Mouse (Mus musculus) forebrain, embryonic 12.5 days (tissue): ENCODE data around the gene Slc12a3. TPM values are rescaled to one million over a fixed set of nuclear protein-coding genes. Genes with fewer than 3 reads are reported as not detected.

Experiments
- ATAC-seq: fragments of 200-750 bp; cut with Nextera tagmentation; 2 replicates; pipeline ENCODE4 v1.8.0; 2017; ENCODE audit warnings: moderate TSS enrichment; ENCODE audit not compliant: low FRiP score
- H3K27ac ChIP-seq: fragments of 300-500 bp; sonication (generic); 2 replicates; pipeline ENCODE4 v1.5.1; 2016; ENCODE audit warnings: mild to moderate bottlenecking
- H3K27me3 ChIP-seq: fragments of 300-500 bp; sonication (generic); 2 replicates; pipeline ENCODE4 v1.6.1; 2016; ENCODE audit warnings: mild to moderate bottlenecking
- H3K36me3 ChIP-seq: fragments of 300-500 bp; sonication (generic); replicated peaks from 2 replicates; pipeline ENCODE4 v1.6.1; 2016; ENCODE audit warnings: mild to moderate bottlenecking
- H3K4me1 ChIP-seq: fragments of 300-500 bp; sonication (generic); 2 replicates; pipeline ENCODE4 v1.6.1; 2016
- H3K4me2 ChIP-seq: fragments of 300-500 bp; sonication (generic); 2 replicates; pipeline ENCODE4 v1.6.1; 2016; ENCODE audit warnings: mild to moderate bottlenecking, moderate library complexity
- H3K4me3 ChIP-seq: fragments of 300-500 bp; sonication (generic); replicated peaks from 2 replicates; pipeline ENCODE4 v1.5.1; 2016; ENCODE audit warnings: mild to moderate bottlenecking
- H3K9ac ChIP-seq: fragments of 300-500 bp; sonication (generic); 2 replicates; pipeline ENCODE4 v1.6.1; 2016; ENCODE audit warnings: mild to moderate bottlenecking
- H3K9me3 ChIP-seq: fragments of 300-500 bp; sonication (generic); 2 replicates; pipeline ENCODE4 v1.6.1; 2016
- WGBS: fragments of 180-500 bp; shearing (Covaris S2); methylation state at CpG from one replicate; pipeline ENCODE4 v1.1.7; 2016; 5-methylcytosine and 5-hydroxymethylcytosine counted together
- polyA plus RNA-seq: library from polyadenylated mRNA; unstranded; fragments of >200 nt; fragmentation: Nextera tagmentation; extraction: Ambion mirVana; gene quantifications from 2 replicates; pipeline ENCODE4 v1.2.1, GENCODE M21; 2016

Slc12a3 gene
- 0.10 TPM in 1 of 2 replicates, not detected in the other for polyA plus RNA-seq

- Histone ChIP-seq H3K4me2 (no peak within 1 kb of the TSS), H3K9ac (no peak within 1 kb of the TSS), H3K4me1 (no peaks in the 10 kb centered on the region), H3K27ac (no peak within 1 kb of the TSS), H3K36me3 (no peaks in the 10 kb centered on the region), H3K4me3 (no peak within 1 kb of the TSS), H3K9me3 (no peaks in the 10 kb centered on the region), H3K27me3 (0 out of 2 replicates have a peak, but pooled peaks cover 6% of the 10 kb centered on the region)
- 83% methylated on average over 21 of the region's 21 CpGs for WGBS
- ATAC-seq, result no peak
Observed at GRCm38 (mm10) chr8:94328932-94329728, at the start of gene Slc12a3. Gene Slc12a3 (plus strand): TSS chr8:94329201.

- no peak overlapping the region for H3K4me2 ChIP-seq
- 0 out of 2 replicates have a peak, but pooled peaks cover 2% of the 10 kb centered on the region for H3K4me1 ChIP-seq
- H3K27me3 ChIP-seq, result no peaks in the 10 kb centered on the region
- H3K27ac ChIP-seq, result no peak overlapping the region
- WGBS, result 77% methylated on average over 5 of the region's 5 CpGs
- no peaks in the 10 kb centered on the region for H3K36me3 ChIP-seq
- H3K4me3 ChIP-seq, result no peak overlapping the region
- H3K9ac ChIP-seq, result no peak overlapping the region
- ATAC-seq, result no peak
- H3K9me3 ChIP-seq, result no peaks in the 10 kb centered on the region
Observed at GRCm38 (mm10) chr8:94280001-94280613, 48.9 kb upstream of the Slc12a3 start.

- WGBS, result 91% methylated on average over 3 of the region's 3 CpGs
- Histone ChIP-seq H3K4me1 (0 out of 2 replicates have a peak, but pooled peaks cover 2% of the 10 kb centered on the region), H3K9me3 (no peaks in the 10 kb centered on the region), H3K27ac (no peak overlapping the region), H3K4me3 (no peak overlapping the region), H3K9ac (no peak overlapping the region), H3K27me3 (no peaks in the 10 kb centered on the region), H3K4me2 (no peak overlapping the region), H3K36me3 (no peaks in the 10 kb centered on the region)
- no peak for ATAC-seq
Observed at GRCm38 (mm10) chr8:94282453-94282985, 46.5 kb upstream of the Slc12a3 start.

- no peaks in the 10 kb centered on the region for H3K9me3 ChIP-seq
- H3K4me2 ChIP-seq, result no peak overlapping the region
Observed at GRCm38 (mm10) chr8:94284204-94284603, 44.8 kb upstream of the Slc12a3 start.

GRCm38 (mm10) chr8:94290606-94291005 lies 38.4 kb upstream of the Slc12a3 start:
- Histone ChIP-seq H3K4me3 (no peak overlapping the region), H3K4me2 (no peak overlapping the region), H3K4me1 (no peaks in the 10 kb centered on the region), H3K9me3 (no peaks in the 10 kb centered on the region), H3K27me3 (no peaks in the 10 kb centered on the region), H3K9ac (no peak overlapping the region), H3K27ac (no peak overlapping the region), H3K36me3 (peaks cover 9% of the 10 kb centered on the region)
- WGBS, result 92% methylated on average over 5 of the region's 5 CpGs
- ATAC-seq, result no peak

More at GRCm38 (mm10) chr8:94284204-94284603, 44.8 kb upstream of the Slc12a3 start:
- Histone ChIP-seq H3K27ac (no peak overlapping the region), H3K9ac (no peak overlapping the region), H3K4me3 (no peak overlapping the region), H3K36me3 (no peaks in the 10 kb centered on the region), H3K4me1 (0 out of 2 replicates have a peak, but pooled peaks cover 2% of the 10 kb centered on the region), H3K27me3 (no peaks in the 10 kb centered on the region)
- WGBS, result 79% methylated on average over 7 of the region's 7 CpGs
- ATAC-seq, result no peak

- Histone ChIP-seq H3K27me3 (no peaks in the 10 kb centered on the region), H3K36me3 (peaks cover 11% of the 10 kb centered on the region), H3K4me3 (no peak overlapping the region), H3K27ac (no peak overlapping the region), H3K4me1 (no peaks in the 10 kb centered on the region; the same call in 1 of the 2 replicates), H3K9me3 (no peaks in the 10 kb centered on the region), H3K9ac (no peak overlapping the region), H3K4me2 (no peak overlapping the region)
- WGBS, result 85% methylated on average over 6 of the region's 6 CpGs
- no peak for ATAC-seq
Observed at GRCm38 (mm10) chr8:94292072-94292471, 36.9 kb upstream of the Slc12a3 start.

- Histone ChIP-seq H3K4me1 (no peaks in the 10 kb centered on the region; the same call in 1 of the 2 replicates), H3K27me3 (no peaks in the 10 kb centered on the region), H3K9me3 (no peaks in the 10 kb centered on the region), H3K4me2 (no peak overlapping the region), H3K4me3 (no peak overlapping the region), H3K27ac (no peak overlapping the region), H3K9ac (no peak overlapping the region), H3K36me3 (peaks cover 11% of the 10 kb centered on the region)
- no peak for ATAC-seq
- WGBS, result 94% methylated on average over 8 of the region's 8 CpGs
Observed at GRCm38 (mm10) chr8:94292626-94293025, 36.4 kb upstream of the Slc12a3 start.

- Histone ChIP-seq H3K4me2 (no peak overlapping the region), H3K36me3 (peaks cover 11% of the 10 kb centered on the region), H3K9ac (no peak overlapping the region), H3K4me3 (no peak overlapping the region), H3K27me3 (no peaks in the 10 kb centered on the region), H3K27ac (no peak overlapping the region), H3K9me3 (no peaks in the 10 kb centered on the region), H3K4me1 (no peaks in the 10 kb centered on the region; the same call in 1 of the 2 replicates)
- WGBS, result 55% methylated on average over 6 of the region's 6 CpGs
- no peak for ATAC-seq
Observed at GRCm38 (mm10) chr8:94295687-94296086, 33.3 kb upstream of the Slc12a3 start.

- no peak overlapping the region for H3K27ac ChIP-seq
Observed at GRCm38 (mm10) chr8:94296312-94296991, 32.5 kb upstream of the Slc12a3 start.

GRCm38 (mm10) chr8:94297101-94297500 lies 31.9 kb upstream of the Slc12a3 start:
- Histone ChIP-seq H3K27ac (no peak overlapping the region), H3K27me3 (no peaks in the 10 kb centered on the region), H3K36me3 (peaks cover 23% of the 10 kb centered on the region), H3K4me1 (no peaks in the 10 kb centered on the region; the same call in 1 of the 2 replicates), H3K4me3 (no peak overlapping the region), H3K4me2 (no peak overlapping the region), H3K9ac (no peak overlapping the region), H3K9me3 (no peaks in the 10 kb centered on the region)
- no peak for ATAC-seq
- whole genome bisulfite sequencing, result 43% methylated on average over 6 of the region's 6 CpGs

More at GRCm38 (mm10) chr8:94296312-94296991, 32.5 kb upstream of the Slc12a3 start:
- no peak overlapping the region for H3K4me3 ChIP-seq
- WGBS, result 90% methylated on average over 9 of the region's 9 CpGs
- H3K4me1 ChIP-seq, result no peaks in the 10 kb centered on the region; the same call in 1 of the 2 replicates
- H3K27me3 ChIP-seq, result no peaks in the 10 kb centered on the region
- H3K4me2 ChIP-seq, result no peak overlapping the region
- peaks cover 17% of the 10 kb centered on the region for H3K36me3 ChIP-seq
- no peak for ATAC-seq
- H3K9ac ChIP-seq, result no peak overlapping the region
- no peaks in the 10 kb centered on the region for H3K9me3 ChIP-seq

- H3K27ac ChIP-seq, result no peak overlapping the region
- H3K36me3 ChIP-seq, result peaks cover 51% of the 10 kb centered on the region
- no peaks in the 10 kb centered on the region; the same call in 1 of the 2 replicates for H3K4me1 ChIP-seq
- H3K9ac ChIP-seq, result no peak overlapping the region
- H3K27me3 ChIP-seq, result no peaks in the 10 kb centered on the region
- ATAC-seq, result no peak
- no peak overlapping the region for H3K4me2 ChIP-seq
- WGBS, result 65% methylated on average over 4 of the region's 4 CpGs
- no peak overlapping the region for H3K4me3 ChIP-seq
- no peaks in the 10 kb centered on the region for H3K9me3 ChIP-seq
Observed at GRCm38 (mm10) chr8:94300809-94301208, 28.2 kb upstream of the Slc12a3 start.

GRCm38 (mm10) chr8:94304412-94304811 lies 24.6 kb upstream of the Slc12a3 start:
- peaks cover 79% of the 10 kb centered on the region for H3K36me3 ChIP-seq
- no peak overlapping the region for H3K27ac ChIP-seq
- H3K9ac ChIP-seq, result no peak overlapping the region
- WGBS, result 94% methylated on average over 2 of the region's 2 CpGs
- no peak overlapping the region for H3K4me2 ChIP-seq
- ATAC-seq, result no peak
- no peaks in the 10 kb centered on the region for H3K9me3 ChIP-seq
- no peak overlapping the region for H3K4me3 ChIP-seq
- H3K4me1 ChIP-seq, result no peaks in the 10 kb centered on the region
- no peaks in the 10 kb centered on the region for H3K27me3 ChIP-seq
